9 mouse cellular contexts compared by ENCODE assay signal in genomic region chr6:144166104-144166503, GRCm38 (mm10).
DNase-seq lines count a peak whose midpoint lies in the region; ATAC-seq lines count a peak whose summit lies in the region.
"Had no signal": no experiment of that assay in that cellular context is flagged by ENCODE, and none has a peak within 500 bp of the region (broad histone marks: within the 10 kb centered on the region; RNA-seq: fewer than 3 reads in every experiment).

No protein-coding gene starts in this region.

- H3K4me2 ChIP-seq in forebrain, embryonic 13.5 days, result peak overlapping the region; percentile 20
- H3K4me2 ChIP-seq in hindbrain, embryonic 16.5 days (ENCODE audit: low read length), result peak overlapping the region; percentile 14
- H3K4me2 ChIP-seq in neural tube, embryonic 11.5 days (ENCODE audit: low read depth), result peak overlapping the region; percentile 21; the same call in 1 of the 2 replicates

- no peak overlapping the region for H3K4me3 ChIP-seq in forebrain, embryonic 13.5 days
- H3K4me3 ChIP-seq in hindbrain, embryonic 16.5 days (ENCODE audit: low read length), result no peak overlapping the region
- no peak overlapping the region for H3K4me3 ChIP-seq in neural tube, embryonic 11.5 days (ENCODE audit: low read depth, low read length)

- 0 out of 2 replicates have a peak overlapping the region, but pooled peaks have one; percentile 32 for H3K27ac ChIP-seq in forebrain, embryonic 13.5 days
- H3K27ac ChIP-seq in hindbrain, embryonic 16.5 days (ENCODE audit: low read depth, low read length), result peak overlapping the region; percentile 20; the same call in 1 of the 2 replicates
- H3K27ac ChIP-seq in neural tube, embryonic 11.5 days (ENCODE audit: low read depth, low read length), result peak overlapping the region; percentile 77
- H3K27ac ChIP-seq: liver, embryonic 14.5 days had no signal

- WGBS in forebrain, embryonic 13.5 days, result 5% methylated on average over 8 of the region's 8 CpGs
- 5% methylated on average over 8 of the region's 8 CpGs for whole genome bisulfite sequencing in hindbrain, embryonic 16.5 days
- 4% methylated on average over 8 of the region's 8 CpGs for WGBS in neural tube, embryonic 11.5 days

- H3K9ac ChIP-seq in forebrain, embryonic 13.5 days, result peak overlapping the region; percentile 54
- peak overlapping the region; percentile 46; the same call in 1 of the 2 replicates for H3K9ac ChIP-seq in hindbrain, embryonic 16.5 days (ENCODE audit: low read depth, low read length)
- no peak overlapping the region for H3K9ac ChIP-seq in neural tube, embryonic 11.5 days (ENCODE audit: low read length)
- H3K9ac ChIP-seq: liver, embryonic 14.5 days had no signal

- ATAC-seq in forebrain, embryonic 13.5 days, result peak; percentile 54; the same call in 1 of the 2 replicates
- peak; percentile 81 for ATAC-seq in hindbrain, embryonic 16.5 days
- peak; percentile 92 for ATAC-seq in neural tube, embryonic 11.5 days (ENCODE audit: insufficient read depth, low FRiP score, low TSS enrichment)

- H3K9me3 ChIP-seq in forebrain, embryonic 13.5 days (replicated peaks), result no peaks in the 10 kb centered on the region
- H3K9me3 ChIP-seq in hindbrain, embryonic 16.5 days (ENCODE audit: control insufficient read depth, low read length), result no peaks in the 10 kb centered on the region
- H3K9me3 ChIP-seq in neural tube, embryonic 11.5 days (ENCODE audit: control insufficient read depth, low read length), result no peaks in the 10 kb centered on the region

- peak; percentile 12 for DNase-seq in adrenal gland, postnatal 10 days
- no peak for DNase-seq in adrenal gland, adult 8-10 months
- DNase-seq in 3134 (ENCODE audit: extremely low read depth, insufficient read length, low spot score), result peak; percentile 84
- peak; percentile 82 for DNase-seq in neural tube, embryonic 11.5 days (ENCODE audit: low spot score)
- DNase-seq in natural killer cell, adult 2 months (ENCODE audit: low spot score in 2 of 2), result no peak
- no peak for DNase-seq in B cell, adult 2 months

- no peaks in the 10 kb centered on the region for H3K36me3 ChIP-seq in forebrain, embryonic 13.5 days (ENCODE audit: poor library complexity, severe bottlenecking)
- H3K36me3 ChIP-seq in hindbrain, embryonic 16.5 days (ENCODE audit: control insufficient read depth, insufficient read depth, low read length), result no peaks in the 10 kb centered on the region
- H3K36me3 ChIP-seq in neural tube, embryonic 11.5 days (ENCODE audit: control insufficient read depth, insufficient read depth, low read length), result no peaks in the 10 kb centered on the region

- peaks cover 50% of the 10 kb centered on the region for H3K4me1 ChIP-seq in forebrain, embryonic 13.5 days
- peaks cover 8% of the 10 kb centered on the region for H3K4me1 ChIP-seq in hindbrain, embryonic 16.5 days (ENCODE audit: control insufficient read depth, insufficient read depth, low read depth, low read length)
- H3K4me1 ChIP-seq in neural tube, embryonic 11.5 days (ENCODE audit: control insufficient read depth, insufficient read depth, low read length), result peaks cover 15% of the 10 kb centered on the region

- no peaks in the 10 kb centered on the region for H3K27me3 ChIP-seq in forebrain, embryonic 13.5 days
- no peaks in the 10 kb centered on the region for H3K27me3 ChIP-seq in hindbrain, embryonic 16.5 days (replicated peaks; ENCODE audit: control insufficient read depth, insufficient read depth, low read length)
- no peaks in the 10 kb centered on the region for H3K27me3 ChIP-seq in neural tube, embryonic 11.5 days (ENCODE audit: control insufficient read depth, insufficient read depth, low read length)

Comparison
In these comparisons a context has a peak if more than half of its experiments do, and no peak if none do; other contexts are left out.
1. DNase-seq: peak in adrenal gland, postnatal 10 days (single experiment), 3134 (single experiment) and neural tube, embryonic 11.5 days (single experiment); none in adrenal gland, adult 8-10 months (single experiment), natural killer cell, adult 2 months (0 of 2) and B cell, adult 2 months (0 of 2).
2. H3K27ac ChIP-seq: peak in every context shown above with its lines; median percentile 77 in neural tube, embryonic 11.5 days; 32 in forebrain, embryonic 13.5 days; 20 in hindbrain, embryonic 16.5 days.
3. Peak in every context shown above with its lines, with median percentiles within 50 percentile points of each other: ATAC-seq and H3K4me2 ChIP-seq.